Mouse (Mus musculus) testis, postnatal 10 days (tissue): ENCODE measurements around the gene Olfr221.

ENCODE experiments used
- DNase-seq: peaks from one replicate; pipeline ENCODE4 v3.0.0; 2021; ENCODE audit warnings: low spot score

The Olfr221 gene

GRCm38 (mm10) chr14:52005616-52006015 is 36.6 kb downstream of the Olfr221 start:
- peak; percentile 73 for DNase-seq

GRCm38 (mm10) chr14:52005141-52005540 is 37.1 kb downstream of the Olfr221 start:
- DNase-seq, result no peak

- peak; percentile 62 for DNase-seq
These were observed 38.2 kb downstream of the Olfr221 start for GRCm38 (mm10) chr14:52003981-52004495.

GRCm38 (mm10) chr14:51997483-51997882 is 44.8 kb downstream of the Olfr221 start:
- DNase-seq, result no peak

GRCm38 (mm10) chr14:51996866-51997265 is 45.4 kb downstream of the Olfr221 start:
- DNase-seq, result peak; percentile 70

- no peak for DNase-seq
These were observed 45.9 kb downstream of the Olfr221 start for GRCm38 (mm10) chr14:51996231-51996841.

- DNase-seq, result no peak
These were observed 46.9 kb downstream of the Olfr221 start for GRCm38 (mm10) chr14:51995219-51995871.

GRCm38 (mm10) chr14:51994453-51994852 is 47.8 kb downstream of the Olfr221 start:
- DNase-seq, result no peak

GRCm38 (mm10) chr14:51989461-51989970 is 52.7 kb downstream of the Olfr221 start:
- no peak for DNase-seq

- DNase-seq, result peak; percentile 40
These were observed 53.5 kb downstream of the Olfr221 start for GRCm38 (mm10) chr14:51988731-51989130.

- peak; percentile 35 for DNase-seq
These were observed 55.1 kb downstream of the Olfr221 start for GRCm38 (mm10) chr14:51987177-51987576.

GRCm38 (mm10) chr14:51986153-51986505 is 56.1 kb downstream of the Olfr221 start:
- no peak for DNase-seq

GRCm38 (mm10) chr14:51985301-51986152 is 56.7 kb downstream of the Olfr221 start:
- DNase-seq, result peak; percentile 77

- peak; percentile 92 for DNase-seq
These were observed 57.7 kb downstream of the Olfr221 start, which contains the start of gene Arhgef40 for GRCm38 (mm10) chr14:51984247-51985231. Gene Arhgef40 (plus strand): TSS chr14:51984719.
